Mouse (Mus musculus) lung, postnatal 36 days (tissue): ENCODE measurements around the gene Cdk11b.
"Not testable (repeated sequence)": the region's sequence is repeated elsewhere in the genome, so short reads cannot be mapped to it uniquely, and the experiment has no call there.

ENCODE experiments used
- DNase-seq: peaks from one replicate; pipeline ENCODE4 v3.0.0; 2022; ENCODE audit warnings: mixed read lengths

Cdk11b gene

DNA sequence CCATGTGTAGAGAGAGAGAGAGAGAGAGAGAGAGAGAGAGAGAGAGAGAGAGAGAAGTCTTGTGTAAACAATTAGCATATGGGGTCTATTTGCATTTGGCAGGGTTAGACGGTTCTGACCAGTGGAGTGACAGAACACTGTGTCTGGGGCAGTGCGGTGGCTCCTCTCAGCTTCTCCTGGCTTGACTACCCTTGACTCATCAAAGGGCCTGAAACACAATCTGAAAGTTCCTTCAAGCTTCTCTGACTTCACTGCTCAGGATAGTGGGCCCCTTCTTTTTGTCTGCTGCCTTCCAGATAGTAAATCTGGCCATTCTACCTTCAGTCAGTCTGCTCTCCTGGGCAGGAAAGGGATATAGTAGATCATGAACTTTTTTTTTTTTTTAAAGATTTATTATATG, 17.8 kb upstream of the Cdk11b start:
- no peak for DNase-seq

DNA sequence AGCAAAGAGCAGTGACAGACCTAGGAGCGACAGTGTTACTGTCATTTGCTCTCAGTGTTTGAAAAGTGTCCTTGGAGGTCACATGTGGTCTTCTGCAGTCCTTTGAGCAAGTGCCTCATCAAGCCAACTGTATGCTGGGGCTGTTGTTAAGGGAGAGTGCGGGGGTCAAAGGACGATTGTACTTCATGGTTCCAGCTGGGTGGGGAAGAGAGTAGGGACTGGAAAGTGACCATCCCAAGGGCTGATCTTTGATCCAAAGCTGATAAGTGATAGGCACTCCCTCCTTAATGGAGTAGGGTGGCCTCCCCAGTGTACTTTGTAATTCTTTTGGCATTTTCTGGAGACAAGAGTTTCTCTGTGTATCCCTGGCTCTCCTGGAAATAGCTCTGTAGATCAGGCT, 12.8 kb upstream of the Cdk11b start:
- DNase-seq = no peak

DNA sequence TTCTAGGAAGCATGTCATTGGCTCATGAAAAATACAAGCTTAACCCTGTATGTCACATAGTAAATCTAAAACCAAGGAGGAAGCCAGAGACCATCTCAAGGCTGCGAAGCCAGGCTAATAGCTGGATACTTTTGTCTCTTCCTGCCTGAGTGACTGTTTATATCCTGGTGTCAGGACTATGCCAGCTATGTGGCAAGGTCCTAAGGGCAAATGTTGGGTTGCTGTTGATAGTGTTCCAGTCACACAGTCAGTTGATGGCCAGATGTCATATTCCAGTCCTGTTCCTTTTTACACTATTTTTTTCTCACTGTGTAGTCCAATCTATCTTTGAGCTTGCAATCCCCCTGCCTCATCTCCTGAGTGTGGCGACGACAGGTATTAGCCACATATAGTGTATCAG, 11.4 kb upstream of the Cdk11b start:
- no peak for DNase-seq

DNA sequence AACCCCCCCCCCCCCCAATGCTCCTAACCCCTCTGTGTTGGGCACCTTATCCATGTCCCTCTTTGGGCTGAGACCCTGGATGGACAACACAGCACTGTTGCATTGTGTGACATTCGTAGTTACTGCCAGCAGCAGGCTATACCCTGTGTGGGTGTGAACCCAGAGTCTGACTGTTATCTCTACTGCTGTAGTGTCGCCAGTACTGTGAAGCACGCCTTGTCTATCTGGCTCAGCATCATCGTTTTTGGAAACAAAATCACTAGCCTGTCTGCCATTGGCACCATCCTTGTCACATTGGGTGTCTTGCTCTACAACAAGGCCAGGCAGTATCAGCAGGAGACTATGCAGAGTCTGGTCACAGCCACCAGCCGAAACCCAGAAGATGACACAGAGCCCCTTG, 6.3 kb upstream of the Cdk11b start:
- no peak for DNase-seq

DNA sequence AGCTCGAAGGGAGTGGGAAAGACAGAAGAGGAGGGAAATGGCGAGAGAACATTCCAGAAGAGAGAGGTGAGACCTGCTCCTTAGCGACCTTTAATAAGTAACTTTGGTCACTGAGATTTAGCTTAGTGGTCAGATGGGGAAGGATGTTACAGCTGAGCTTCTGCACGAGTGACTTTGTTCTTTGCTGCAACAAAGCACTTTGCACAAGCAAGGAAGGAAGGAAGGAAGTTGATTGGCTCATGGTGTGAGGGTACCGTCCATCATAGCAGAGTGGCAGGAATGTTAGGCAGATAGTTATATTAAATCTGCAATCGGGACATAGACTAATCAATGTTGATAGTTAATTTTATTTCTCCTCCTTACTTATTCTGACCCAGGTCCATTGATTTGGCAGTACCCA, 5.6 kb downstream of the Cdk11b start:
- no peak for DNase-seq

DNA sequence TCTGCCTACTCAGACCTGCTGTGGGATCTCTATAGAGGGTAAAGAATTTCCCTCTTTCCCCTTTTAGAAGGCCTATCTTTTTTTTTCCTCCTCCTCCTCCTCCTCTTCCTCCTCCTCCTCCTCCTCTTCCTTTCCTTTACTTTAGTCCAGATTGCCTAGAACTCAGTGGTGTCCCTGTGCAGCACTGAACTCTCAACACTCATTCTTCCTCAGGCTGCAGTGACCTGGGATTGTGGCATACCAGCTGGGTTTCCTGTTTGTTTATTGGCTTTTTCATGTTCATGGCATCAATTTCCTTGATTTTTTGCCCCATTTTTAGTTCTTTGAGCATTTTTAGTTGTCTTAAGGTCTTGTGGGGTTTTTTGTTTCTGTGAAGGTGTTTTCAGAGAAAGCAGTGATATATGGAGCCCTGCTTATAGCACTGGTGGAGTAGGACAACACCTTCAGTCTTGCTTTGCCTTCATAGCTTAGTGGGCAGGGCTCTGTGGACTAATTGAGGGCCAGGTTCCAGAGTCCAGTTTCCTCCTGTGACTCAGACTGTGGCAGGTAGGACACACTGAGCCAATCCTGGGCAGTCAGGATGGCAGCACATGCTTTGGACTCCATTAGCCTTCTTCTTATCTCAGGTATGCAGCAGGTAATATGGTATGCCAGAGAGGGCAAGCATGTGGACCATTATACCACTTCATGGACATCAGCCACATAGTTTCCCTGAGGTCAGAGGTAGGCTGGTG, 11.3 kb downstream of the Cdk11b start:
- DNase-seq = no peak

DNA sequence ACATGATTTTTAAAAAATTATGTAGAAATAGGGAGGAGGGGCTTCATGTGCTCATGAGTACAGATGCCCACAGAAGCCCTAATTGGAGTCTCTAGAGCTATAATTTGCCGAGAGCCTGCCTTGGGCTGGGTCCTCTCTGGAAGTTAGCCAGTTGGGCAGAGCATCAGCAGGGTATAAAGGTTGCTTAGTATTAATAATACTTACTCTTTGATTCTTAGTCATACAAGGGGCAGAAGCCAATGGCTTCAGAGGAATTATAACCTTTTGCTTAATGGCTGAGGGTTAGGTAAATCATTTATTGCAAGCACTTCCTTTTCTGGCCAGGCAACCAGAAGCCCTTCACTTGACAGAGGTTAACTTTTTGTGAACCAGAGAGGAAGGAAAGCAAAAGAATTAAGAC, 18.9 kb downstream of the Cdk11b start:
- no peak for DNase-seq

DNA sequence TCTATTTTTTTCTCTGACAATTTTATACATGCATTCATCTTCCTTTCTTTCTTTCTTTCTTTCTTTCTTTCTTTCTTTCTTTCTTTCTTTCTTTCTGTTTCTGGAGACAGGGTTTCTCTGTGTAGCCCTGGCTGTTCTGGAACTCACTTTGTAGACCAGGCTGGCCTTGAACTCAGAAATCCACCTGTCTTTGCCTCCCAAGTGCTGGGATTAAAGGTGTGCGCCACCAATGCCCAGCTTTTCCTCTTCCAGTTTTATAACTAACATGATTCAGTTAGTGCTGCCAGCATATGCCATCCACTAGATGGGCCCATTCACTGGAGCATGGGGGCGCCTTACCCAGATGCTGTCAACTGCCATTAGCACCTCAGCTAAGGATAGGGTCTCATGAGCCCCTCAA, 20.7 kb downstream of the Cdk11b start, which contains the start of gene Gm10563:
Gm10563 (minus strand) TSS at position 101 of the 400 bp plus-strand sequence.
- DNase-seq = not testable (repeated sequence)

DNA sequence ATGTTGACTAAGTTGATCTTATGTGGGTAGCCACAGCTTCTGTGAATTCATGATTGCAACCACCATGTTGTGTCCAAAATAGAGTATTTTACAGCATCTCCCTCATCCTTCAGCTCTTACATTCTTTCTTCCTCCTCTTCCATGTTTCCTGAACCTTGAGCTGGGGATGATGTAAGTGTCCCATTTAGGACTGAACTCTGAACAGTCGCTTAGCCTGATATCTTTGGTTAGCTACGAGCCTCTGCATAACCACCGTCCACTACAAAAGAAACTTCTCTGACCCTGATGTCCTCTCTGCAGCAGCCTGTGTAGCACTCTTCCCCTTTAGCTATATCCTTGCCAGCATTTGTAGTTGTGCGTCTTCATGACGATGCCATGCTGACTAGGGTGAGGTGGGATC, 21.1 kb downstream of the Cdk11b start:
- DNase-seq = no peak

DNA sequence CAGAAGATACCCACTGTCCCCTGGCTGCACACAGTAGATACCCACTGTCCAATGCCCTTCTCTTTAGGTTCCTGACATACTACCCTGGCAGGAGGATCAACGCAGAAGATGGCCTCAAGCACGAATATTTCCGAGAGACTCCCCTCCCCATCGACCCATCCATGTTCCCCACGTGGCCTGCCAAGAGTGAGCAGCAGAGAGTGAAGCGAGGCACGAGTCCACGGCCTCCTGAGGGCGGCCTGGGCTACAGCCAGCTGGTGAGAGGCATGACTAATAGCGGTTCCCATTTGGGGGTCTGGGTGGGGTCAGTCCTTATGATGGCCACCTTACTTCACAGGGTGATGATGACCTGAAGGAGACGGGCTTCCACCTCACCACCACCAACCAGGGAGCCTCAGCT, 24.7 kb downstream of the Cdk11b start:
- no peak for DNase-seq

DNA sequence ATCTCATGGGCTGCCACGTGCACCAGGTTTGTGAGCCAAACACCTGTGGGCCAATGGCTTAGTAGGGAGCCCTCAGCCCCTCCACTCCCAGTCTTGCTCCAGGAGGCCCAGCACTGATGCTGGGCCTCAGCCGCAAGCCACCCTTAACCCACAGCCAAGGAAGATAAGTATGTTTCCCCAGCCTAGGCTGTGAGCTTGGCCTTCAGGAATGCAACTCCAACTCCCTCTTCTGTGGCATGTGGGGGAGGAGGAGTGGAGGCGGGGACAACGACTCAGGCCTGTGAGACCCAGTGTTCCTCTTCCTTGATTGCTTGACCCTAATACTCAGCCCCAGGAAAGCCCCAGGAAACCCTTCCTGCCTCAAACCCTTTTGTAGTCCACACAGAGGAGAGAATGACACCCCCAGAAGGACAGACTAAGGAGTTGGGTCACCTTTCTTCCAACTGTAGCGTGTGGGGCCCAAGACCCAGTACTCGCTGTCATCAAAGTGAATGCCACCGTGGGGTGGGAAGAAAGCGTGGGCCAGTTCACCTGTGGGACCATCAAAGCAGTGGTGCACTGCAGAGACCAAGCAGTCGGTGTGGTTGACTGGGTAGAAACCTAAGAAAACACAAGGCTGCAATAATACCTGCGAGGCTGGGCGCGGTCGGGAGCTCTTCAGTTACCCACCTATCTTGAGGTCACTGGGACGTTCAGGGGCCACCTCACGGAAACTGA, 27.1 kb downstream of the Cdk11b start:
- DNase-seq = peak; percentile 65

DNA sequence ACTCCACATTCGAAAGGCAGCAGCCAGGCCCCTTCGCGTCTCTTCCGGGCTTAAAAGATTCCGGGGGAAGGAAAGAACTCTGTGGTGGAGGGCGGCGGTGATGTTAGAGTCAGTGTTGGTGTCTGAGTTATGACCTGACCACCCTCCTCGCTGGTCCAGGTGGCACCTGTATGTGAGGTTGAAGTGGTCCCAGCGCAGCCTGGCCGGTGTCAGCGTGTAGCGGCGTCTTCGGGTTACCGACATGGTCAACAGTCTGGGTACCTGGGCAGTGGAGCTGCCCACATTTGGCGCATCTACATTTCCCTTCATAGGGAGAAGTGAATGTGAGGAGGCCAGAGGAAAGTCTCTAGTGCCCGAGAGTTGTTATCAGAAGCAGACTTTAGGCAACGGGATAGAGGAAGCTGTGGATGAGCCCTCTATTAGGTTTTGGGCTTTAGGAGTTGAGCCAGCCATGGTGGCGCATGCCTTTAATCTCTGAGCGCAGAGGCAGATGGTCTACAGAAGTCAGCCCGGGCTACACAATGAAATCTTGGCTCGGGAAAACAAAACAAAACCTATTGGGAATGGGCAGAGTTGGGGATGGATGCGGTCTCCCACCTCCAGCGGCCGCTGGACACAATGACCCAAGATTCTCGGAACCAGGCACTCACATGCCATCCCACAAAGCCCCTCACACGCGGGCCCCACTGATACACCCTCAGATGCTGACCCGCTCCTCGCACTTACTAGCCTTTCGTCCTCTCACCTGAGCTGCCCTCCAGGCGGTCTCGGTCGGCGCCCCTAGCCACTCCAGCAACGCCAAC, 27.8 kb downstream of the Cdk11b start:
- no peak for DNase-seq

DNA sequence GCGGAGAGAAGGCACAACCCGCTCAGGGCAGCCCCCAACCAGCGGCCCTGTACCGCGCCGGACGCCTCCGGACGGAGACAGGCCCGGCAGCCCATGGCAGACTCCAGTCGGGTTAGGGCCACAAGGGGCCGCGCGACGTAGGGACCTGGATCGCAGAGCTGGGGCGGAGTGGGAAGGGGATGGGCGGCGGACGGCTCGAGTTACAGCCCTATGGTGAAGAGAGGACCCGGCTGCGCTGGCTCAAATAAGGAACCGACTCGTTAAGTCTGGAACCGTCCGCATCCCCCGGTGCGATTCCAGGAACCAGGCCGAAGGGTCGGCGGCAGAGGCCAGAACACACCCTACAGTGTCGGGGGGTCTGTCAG, 28.4 kb downstream of the Cdk11b start, which contains the start of gene Mmp23:
Mmp23 (minus strand) TSS at position 299 of the 365 bp plus-strand sequence.
- DNase-seq = peak; percentile 39

DNA sequence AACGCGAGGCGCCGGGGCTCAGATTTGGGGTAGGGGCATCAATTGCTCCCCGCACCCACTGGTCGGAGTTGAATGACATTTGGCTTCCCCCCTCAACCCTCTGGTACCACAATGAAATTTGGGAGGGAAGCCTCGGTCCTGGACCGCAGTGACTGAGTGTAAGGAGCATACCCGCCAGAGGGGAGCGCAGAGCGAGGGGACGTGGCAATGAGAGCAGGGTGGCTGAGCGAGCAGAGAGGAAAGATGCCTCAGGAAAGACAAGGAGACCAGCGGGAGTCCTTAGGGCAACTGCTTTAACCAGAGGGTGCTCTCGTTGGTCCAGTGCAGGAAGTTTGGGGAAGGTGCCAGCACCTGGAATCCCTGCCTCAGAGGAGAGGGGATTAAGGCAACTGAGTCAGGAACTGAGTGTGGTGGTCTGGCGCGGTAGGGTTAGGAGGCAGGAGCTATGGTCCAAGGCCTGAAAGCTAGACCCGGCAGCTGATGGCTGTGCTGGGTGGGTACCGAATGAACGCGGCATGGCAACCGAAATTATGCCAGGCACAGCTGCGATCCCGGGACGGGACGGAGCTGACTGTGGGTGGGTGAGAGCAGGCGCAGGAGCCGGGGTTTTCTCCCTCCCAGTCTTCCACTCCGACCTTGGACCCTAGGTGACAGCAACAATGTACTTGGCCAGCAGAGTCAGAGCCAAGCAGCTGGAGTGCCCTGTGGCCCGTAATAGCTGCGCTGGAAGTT, 29.0 kb downstream of the Cdk11b start:
- DNase-seq = no peak

DNA sequence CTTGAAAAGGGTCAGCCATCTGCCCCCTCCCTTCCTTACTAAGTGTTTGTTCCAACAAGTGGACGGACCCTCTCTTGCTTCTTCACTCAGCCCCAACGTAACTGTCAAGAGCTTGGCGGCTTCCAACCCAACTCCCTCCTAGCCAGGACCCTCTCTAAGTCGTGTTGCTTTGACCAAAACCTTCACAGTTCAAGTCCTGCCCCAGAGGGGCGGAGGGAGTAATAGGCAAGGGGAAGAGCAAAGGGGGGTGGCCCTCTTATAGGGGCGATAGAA, 29.5 kb downstream of the Cdk11b start:
- DNase-seq = no peak

DNA sequence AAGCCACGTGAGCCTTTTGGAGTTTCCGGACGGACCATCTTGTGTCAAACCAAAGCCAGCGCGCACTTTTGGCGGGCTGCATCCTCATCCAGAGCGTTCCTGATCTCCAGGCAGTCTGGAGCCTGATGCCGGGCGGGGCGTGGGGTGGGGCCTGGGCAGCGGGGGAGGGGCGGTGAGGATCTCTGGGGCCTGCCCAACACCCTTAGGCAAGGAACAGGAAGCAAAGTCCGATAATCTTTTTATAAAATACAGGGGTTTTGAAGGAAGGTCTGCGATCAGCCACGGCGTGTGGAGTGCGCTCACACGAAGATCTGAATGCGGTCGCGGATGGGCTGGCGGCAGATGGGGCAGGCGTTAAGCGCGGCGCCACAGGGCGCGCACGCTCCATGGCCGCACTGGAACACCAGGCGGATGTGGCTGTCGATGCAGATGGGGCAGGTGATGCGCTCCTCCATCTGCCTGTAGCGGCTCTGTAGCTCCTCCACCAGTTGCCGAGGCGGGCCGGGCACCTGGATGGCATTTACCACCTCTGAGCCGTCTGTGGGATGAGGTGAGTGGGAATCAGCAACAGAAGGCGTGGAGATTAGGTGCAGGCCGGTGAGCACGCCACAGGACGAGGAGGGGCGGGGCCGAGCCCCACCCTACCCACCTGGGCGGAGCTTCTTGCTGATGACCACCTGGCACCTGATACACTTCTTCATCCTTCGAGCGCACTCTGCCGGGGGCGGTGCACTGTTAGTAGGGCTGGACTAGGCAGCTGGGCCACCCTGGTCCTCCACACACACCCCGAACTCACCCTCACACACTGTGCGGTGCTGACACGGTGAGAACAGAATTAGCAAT, 30.0 kb downstream of the Cdk11b start:
- DNase-seq = peak; percentile 73

DNA sequence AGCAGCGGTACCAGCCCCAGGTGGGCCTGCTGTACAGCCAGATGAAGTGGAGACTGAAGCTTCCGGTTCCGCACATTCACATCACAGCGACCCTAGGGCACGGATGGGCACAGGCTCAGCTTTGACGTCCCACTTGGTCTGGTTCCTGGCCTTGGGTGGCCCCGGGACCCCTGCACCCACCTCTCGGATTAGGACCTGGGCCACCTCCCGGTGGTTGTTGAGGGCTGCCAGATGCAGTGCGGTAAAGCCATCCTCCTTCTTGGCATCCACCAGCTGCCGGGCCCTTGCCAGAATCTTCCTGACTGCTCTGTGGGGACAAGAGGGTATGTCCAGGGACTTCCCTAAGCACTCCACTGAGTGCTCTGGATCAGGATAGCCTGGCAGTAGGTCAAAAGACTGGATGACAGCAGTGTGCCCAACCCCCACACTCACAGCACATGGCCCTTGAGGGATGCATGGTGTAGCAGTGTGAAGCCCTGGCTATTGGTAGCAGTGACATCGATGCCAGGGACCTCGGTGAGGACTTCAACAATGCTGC, 31.6 kb downstream of the Cdk11b start:
- DNase-seq = no peak

DNA sequence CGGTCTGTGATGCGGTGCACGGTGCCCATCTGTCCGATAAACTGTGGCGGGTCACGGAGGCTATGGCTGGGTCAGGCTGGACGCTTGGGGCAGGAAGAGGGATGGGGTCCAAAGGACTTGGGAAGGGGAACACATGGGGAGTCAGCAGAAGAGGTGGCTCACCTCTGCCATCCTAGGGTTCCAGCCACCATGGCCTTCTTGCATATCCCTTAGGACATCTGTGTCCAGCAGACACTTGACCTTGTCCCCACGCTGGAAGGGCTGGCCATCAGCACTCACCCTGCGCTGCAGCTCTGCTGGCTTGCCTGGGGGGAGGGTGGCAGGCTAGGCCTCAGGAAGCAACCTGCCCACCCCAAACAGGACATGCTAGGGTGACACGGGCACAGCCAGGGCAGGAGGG, 34.3 kb downstream of the Cdk11b start:
- DNase-seq = no peak

DNA sequence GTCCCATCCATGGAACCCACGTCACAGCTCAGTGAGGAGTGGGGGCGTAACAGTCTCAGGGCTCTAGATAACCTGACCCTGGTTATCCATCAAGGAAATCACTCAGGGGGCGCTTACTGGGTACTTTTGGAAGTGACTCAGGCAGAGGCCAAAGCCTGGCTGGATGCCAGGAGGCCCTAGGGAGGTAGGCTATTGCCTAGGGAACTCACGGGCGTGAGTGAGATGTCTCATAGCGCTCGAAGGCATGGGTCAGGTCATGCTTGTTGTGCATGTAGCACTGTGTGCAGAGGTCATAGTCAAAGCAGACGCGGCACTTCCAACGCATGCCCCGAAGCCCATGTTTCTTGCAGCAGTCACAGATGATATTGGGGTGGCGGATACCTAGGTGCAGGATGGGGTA, 36.0 kb downstream of the Cdk11b start:
- no peak for DNase-seq

DNA sequence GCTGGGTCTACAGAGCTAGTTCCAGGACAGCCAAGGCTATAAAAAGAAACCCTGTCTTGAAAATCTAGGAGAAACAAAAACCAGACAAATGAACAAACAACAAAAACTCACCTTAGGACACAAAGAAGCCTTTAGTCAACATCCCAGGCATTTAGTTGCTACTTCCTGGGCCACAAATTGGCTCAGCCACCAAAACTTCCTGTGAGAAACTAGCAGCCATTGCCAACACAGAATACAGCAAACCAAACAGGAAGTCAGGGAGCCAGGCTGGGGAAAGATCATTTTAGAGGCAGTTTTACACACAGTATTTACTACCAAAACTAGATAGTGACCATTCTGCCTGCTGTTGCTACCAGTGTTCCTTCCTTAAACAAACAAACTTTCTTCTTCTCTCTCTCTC, 42.2 kb downstream of the Cdk11b start:
- DNase-seq = no peak

DNA sequence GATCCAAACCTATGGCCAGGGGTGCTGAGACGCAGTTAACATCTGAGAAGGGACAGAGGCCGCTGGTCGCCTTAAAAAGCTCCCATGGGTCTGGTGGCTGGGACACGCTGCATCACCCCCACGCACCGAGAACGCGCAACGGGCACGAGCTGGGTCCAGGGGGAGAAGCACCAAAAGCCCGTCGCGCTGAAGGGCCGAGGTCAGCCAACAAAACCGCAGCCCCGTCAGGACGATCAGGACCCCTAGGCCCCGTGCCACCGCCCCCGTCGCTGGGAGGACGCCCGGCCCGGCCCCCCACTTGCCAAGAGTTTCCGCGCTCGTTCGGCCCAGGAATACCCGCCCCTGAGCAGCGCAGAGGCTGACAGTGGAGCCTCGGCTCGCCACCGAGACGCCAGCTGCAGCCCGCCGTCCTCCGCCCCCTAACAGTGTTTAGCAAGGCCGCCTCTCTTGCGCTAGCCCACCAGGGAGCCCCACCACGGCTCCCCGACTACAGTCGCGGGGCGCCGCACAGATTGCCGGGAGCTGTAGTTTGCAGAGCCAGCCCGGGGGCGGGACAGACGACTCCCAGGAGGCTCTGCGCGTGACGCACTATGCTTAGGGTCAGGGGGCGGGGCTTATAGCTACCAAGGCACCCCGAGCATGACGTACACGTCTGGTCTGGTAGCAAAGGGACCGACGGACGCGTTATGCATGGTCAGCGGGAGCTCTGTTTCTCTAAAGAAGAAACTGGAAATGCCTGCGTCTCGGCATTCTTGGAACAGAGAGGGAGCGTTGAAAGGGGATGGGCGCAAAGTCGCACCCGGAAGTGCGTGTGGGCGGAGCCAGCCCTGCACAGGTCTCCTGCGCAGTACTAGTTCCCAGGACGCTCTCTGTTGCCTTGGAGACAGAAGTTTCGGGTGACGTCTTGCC, 44.3 kb downstream of the Cdk11b start, which contains the start of gene Mib2:
Mib2 (minus strand) TSS at position 510 of the 909 bp plus-strand sequence.
- DNase-seq = peak; percentile 99
